Mouse (Mus musculus): ENCODE measurements around the gene Cdip1.

Gene Cdip1

DNA sequence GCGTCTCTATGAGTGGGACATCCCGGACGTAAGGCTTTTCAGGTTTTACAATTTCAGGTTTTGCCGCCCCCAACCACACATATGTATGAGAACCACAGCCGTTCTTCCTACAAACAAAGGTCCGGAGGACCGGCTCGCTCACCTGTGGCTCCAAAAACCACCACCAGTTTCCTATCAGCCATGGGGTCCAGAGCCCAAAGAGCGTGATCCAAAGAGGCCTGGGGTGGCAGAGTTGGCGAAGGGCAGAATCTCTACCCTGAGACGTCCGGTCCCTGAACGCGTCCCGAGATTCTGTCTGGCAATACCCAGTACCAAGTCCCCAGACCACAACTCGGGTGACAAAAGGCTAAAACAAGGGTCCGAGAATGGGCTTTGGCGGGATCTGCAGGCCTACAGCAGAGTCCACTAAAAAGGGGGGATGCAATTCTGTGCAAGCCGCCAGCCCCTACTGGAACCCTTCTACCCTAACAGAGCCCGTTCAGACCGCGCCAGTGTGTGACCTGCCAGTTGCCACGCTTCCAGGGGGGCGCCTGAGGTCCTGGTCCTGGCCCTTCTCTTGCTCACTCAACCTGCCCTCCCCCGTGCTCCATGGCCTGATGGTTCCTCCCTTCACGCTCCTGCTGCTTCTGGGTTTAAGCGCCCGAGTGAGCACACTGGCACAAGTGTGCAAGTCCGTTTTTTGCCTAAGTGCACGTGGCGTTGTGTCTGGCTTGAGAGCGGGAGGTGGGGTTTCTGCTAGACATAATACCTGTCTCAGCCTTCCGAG lies 71.2 kb downstream of the Cdip1 start, which contains the start of gene Nmral1:
Gene Nmral1, minus strand, starts transcription at position 604 of the 766 bp plus-strand sequence.
- peak; percentile 54 for DNase-seq (ENCODE audit: low read depth, low spot score)

GRCm38 (mm10) chr16:4717866-4718265 lies 72.2 kb downstream of the Cdip1 start:
- DNase-seq (ENCODE audit: low read depth, low spot score), result no peak

GRCm38 (mm10) chr16:4713861-4714710 lies 76.0 kb downstream of the Cdip1 start:
- DNase-seq (ENCODE audit: low read depth, low spot score), result no peak

DNA sequence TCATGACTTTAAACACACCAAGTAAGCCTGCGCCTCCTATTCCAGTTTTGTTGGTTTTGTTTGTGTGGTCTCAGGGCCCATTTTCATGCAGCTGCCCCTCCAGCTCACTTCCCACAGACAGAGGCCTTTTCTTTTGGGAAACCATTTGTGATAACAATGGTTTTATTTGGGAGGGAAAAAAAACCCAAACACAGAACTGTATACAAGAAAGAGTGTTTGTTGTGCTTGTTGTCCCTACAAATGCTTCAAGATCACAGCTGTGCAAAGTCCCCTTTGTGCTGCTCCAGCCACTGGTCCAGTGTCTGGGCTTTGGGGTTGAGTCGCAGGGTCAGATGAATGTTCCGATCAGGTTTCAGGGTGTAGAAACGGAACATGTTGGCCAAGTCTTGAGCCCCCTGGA lies 78.9 kb downstream of the Cdip1 start:
- no peak for DNase-seq (ENCODE audit: low read depth, low spot score)

DNA sequence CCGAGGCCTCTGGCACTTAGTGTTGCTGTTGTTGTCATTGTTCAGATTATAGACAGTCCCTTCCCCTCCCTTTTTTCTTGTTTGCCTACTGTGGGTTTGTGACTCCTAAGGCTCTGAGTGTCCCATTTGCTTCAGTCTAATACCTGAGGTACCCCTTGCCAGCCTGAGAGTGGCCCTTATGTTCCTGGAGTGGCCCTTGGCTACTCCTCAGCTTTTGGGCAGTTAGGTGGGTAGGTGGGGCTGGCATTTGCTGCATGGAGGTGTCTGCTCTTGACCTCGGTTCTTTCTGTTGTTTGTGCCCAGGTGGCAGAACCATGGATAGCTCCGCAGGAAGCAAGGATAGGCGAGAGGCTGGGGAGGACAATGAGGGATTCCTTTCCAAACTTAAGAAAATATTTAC lies 84.6 kb downstream of the Cdip1 start:
- no peak for DNase-seq (ENCODE audit: low read depth, low spot score)

- no peak for DNase-seq (ENCODE audit: low read depth, low spot score)
Measured at GRCm38 (mm10) chr16:4702646-4703045, 87.4 kb downstream of the Cdip1 start.

GRCm38 (mm10) chr16:4701211-4701610 lies 88.9 kb downstream of the Cdip1 start:
- DNase-seq (ENCODE audit: low read depth, low spot score), result no peak

Data from retina, postnatal 7 days (tissue).